In genomic region chr11:64434611-64435545, GRCm38 (mm10) we compare ENCODE assay signal across 7 mouse cellular contexts. TPM values are rescaled to one million over a fixed set of nuclear protein-coding genes. Genes with fewer than 3 reads are reported as not detected.
DNase-seq lines count a peak whose midpoint lies in the region; ATAC-seq and TF ChIP-seq lines count a peak whose summit lies in the region.

Gene Hs3st3a1, plus strand, starts transcription at chr11:64435332.

- H3K27me3 ChIP-seq in hindbrain, postnatal 0 days (ENCODE audit: insufficient read depth, low read length): peaks cover 7% of the 10 kb centered on the region; the same call in 1 of the 2 replicates
- H3K27me3 ChIP-seq in midbrain, embryonic 15.5 days (replicated peaks): peaks cover 7% of the 10 kb centered on the region
- H3K27me3 ChIP-seq in testis, adult 2 months (ENCODE audit: control insufficient read depth, insufficient read depth, low read length): no peaks in the 10 kb centered on the region; the same call in 1 of the 2 replicates

- no peak for TF ChIP-seq POLR2A in cortical plate, adult 2 months (IDR thresholded peaks at IDR 0.05; ENCODE audit: extremely low read depth, insufficient read depth, low read length)
- TF ChIP-seq POLR2A in testis, adult 2 months (IDR thresholded peaks at IDR 0.05; ENCODE audit: control insufficient read depth, low read depth, low read length): no peak

- peak within 1 kb of the TSS; percentile 99 for H3K4me2 ChIP-seq in hindbrain, postnatal 0 days (ENCODE audit: low read depth, low read length)
- peak within 1 kb of the TSS; percentile 94 for H3K4me2 ChIP-seq in midbrain, embryonic 15.5 days

- under 1% methylated on average over 31 of the region's 36 CpGs for WGBS in hindbrain, postnatal 0 days
- under 1% methylated on average over 35 of the region's 36 CpGs for WGBS in midbrain, embryonic 15.5 days

- no peaks in the 10 kb centered on the region for H3K9me3 ChIP-seq in hindbrain, postnatal 0 days (ENCODE audit: low read length)
- H3K9me3 ChIP-seq in midbrain, embryonic 15.5 days: no peaks in the 10 kb centered on the region

- peak; percentile 78 for ATAC-seq in hindbrain, postnatal 0 days
- ATAC-seq in midbrain, embryonic 15.5 days (replicated peaks): peak; percentile 83

- DNase-seq in adipocyte (ENCODE audit: low spot score): peak; percentile 4
- DNase-seq in gastrocnemius, postnatal 25 days: peak; percentile 58
- DNase-seq in hindbrain, postnatal 0 days (ENCODE audit: low spot score): peak; percentile 58
- DNase-seq in liver: peak; percentile 66

- H3K27ac ChIP-seq in cortical plate, adult 2 months (ENCODE audit: insufficient read depth, low read length): no peak within 1 kb of the TSS
- H3K27ac ChIP-seq in hindbrain, postnatal 0 days: peak within 1 kb of the TSS; percentile 48; the same call in 1 of the 2 replicates
- peak within 1 kb of the TSS; percentile 61 for H3K27ac ChIP-seq in midbrain, embryonic 15.5 days
- H3K27ac ChIP-seq in testis, adult 2 months (ENCODE audit: control insufficient read depth, insufficient read depth, low read depth, low read length): no peak within 1 kb of the TSS

- no peaks in the 10 kb centered on the region for H3K36me3 ChIP-seq in hindbrain, postnatal 0 days (ENCODE audit: insufficient read depth, low read length)
- no peaks in the 10 kb centered on the region for H3K36me3 ChIP-seq in midbrain, embryonic 15.5 days (replicated peaks)
- no peaks in the 10 kb centered on the region for H3K36me3 ChIP-seq in testis, adult 2 months (ENCODE audit: control insufficient read depth, insufficient read depth, low read length)

- no peak for TF ChIP-seq CTCF in cortical plate, adult 2 months (IDR thresholded peaks at IDR 0.05; ENCODE audit: extremely low read depth, insufficient read depth, low read length)
- no peak for TF ChIP-seq CTCF in hindbrain, postnatal 0 days (IDR thresholded peaks at IDR 0.05; ENCODE audit: low read depth)
- no peak for TF ChIP-seq CTCF in testis, adult 2 months (IDR thresholded peaks at IDR 0.05; ENCODE audit: control insufficient read depth, insufficient read depth, insufficient replicate concordance, low read depth, low read length)

- H3K4me3 ChIP-seq in cortical plate, adult 2 months (ENCODE audit: insufficient read depth, low read length): peak within 1 kb of the TSS; percentile 49
- peak within 1 kb of the TSS; percentile 49 for H3K4me3 ChIP-seq in hindbrain, postnatal 0 days (ENCODE audit: low read length)
- H3K4me3 ChIP-seq in midbrain, embryonic 15.5 days: peak within 1 kb of the TSS; percentile 53
- peak within 1 kb of the TSS; percentile 70 for H3K4me3 ChIP-seq in testis, adult 2 months (ENCODE audit: control insufficient read depth, low read depth, low read length)

- H3K9ac ChIP-seq in hindbrain, postnatal 0 days (replicated peaks; ENCODE audit: low read length): peak within 1 kb of the TSS; percentile 44
- H3K9ac ChIP-seq in midbrain, embryonic 15.5 days: peak within 1 kb of the TSS; percentile 49

- no peaks in the 10 kb centered on the region for H3K4me1 ChIP-seq in cortical plate, adult 2 months (ENCODE audit: control insufficient read depth, insufficient read depth, low read length)
- H3K4me1 ChIP-seq in hindbrain, postnatal 0 days (ENCODE audit: insufficient read depth, low read length): peaks cover 14% of the 10 kb centered on the region
- H3K4me1 ChIP-seq in midbrain, embryonic 15.5 days: peaks cover 22% of the 10 kb centered on the region
- H3K4me1 ChIP-seq in testis, adult 2 months (ENCODE audit: control insufficient read depth, insufficient read depth, low read length): peaks cover 13% of the 10 kb centered on the region

RNA-seq across cellular contexts. Expression of gene Hs3st3a1, which starts in this region (rescaled TPM):
- polyA plus RNA-seq in cortical plate, adult 2 months (2012; rRNA removed): 0.76 and 0.96 TPM in 2 replicates
- under 1 TPM; 0.21 to 0.49 TPM for total RNA-seq in gastrocnemius, postnatal 25 days (2021)
- 3.0 and 4.7 TPM in 2 replicates for total RNA-seq in hindbrain, postnatal 0 days (2014; rRNA removed)
- polyA plus RNA-seq in hindbrain, postnatal 0 days (2015; fragmentation: Nextera tagmentation; extraction: Ambion mirVana): 0.54 and 0.80 TPM in 2 replicates
- 1.8 and 1.9 TPM in 2 replicates for polyA plus RNA-seq in midbrain, embryonic 15.5 days (2015; fragmentation: Nextera tagmentation; extraction: Ambion mirVana)
- polyA plus RNA-seq in testis, adult 2 months (2012; rRNA removed): 0.10 and 0.25 TPM in 2 replicates

Comparison
In these comparisons a context has a peak if more than half of its experiments do, and no peak if none do; other contexts are left out.
1. Peak in DNase-seq in gastrocnemius, postnatal 25 days; RNA of the gene not detected or under 1 TPM.
2. DNase-seq: peak in every context shown above with its lines; median percentile 66 in liver; 58 in gastrocnemius, postnatal 25 days; 58 in hindbrain, postnatal 0 days; 4 in adipocyte.
3. H3K27ac ChIP-seq: peak in hindbrain, postnatal 0 days (single experiment) and midbrain, embryonic 15.5 days (single experiment); none in cortical plate, adult 2 months (single experiment) and testis, adult 2 months (single experiment).
4. Peak in every context shown above with its lines, with median percentiles within 50 percentile points of each other: H3K4me3 ChIP-seq.